Mouse (Mus musculus) neural tube, embryonic 14.5 days (tissue): ENCODE data around the gene Bbs2. TPM values are rescaled to one million over a fixed set of nuclear protein-coding genes. Genes with fewer than 3 reads are reported as not detected.

Experiments
- ATAC-seq: fragments of 200-750 bp; cut with Nextera tagmentation; 2 replicates; pipeline ENCODE4 v1.8.0; 2017; ENCODE audit warnings: low read depth, mild to moderate bottlenecking, moderate TSS enrichment, moderate library complexity
- H3K27ac ChIP-seq: fragments of 300-500 bp; sonication (generic); 2 replicates; pipeline ENCODE4 v1.5.1; 2014; ENCODE audit warnings: low read depth, mild to moderate bottlenecking, control low read depth, low read length, moderate library complexity, mixed read lengths
- H3K27me3 ChIP-seq: fragments of 300-500 bp; sonication (generic); 2 replicates; pipeline ENCODE4 v1.6.1; 2014; ENCODE audit warnings: low read length; ENCODE audit not compliant: control insufficient read depth, insufficient read depth
- H3K36me3 ChIP-seq: fragments of 300-500 bp; sonication (generic); 2 replicates; pipeline ENCODE4 v1.6.1; 2014; ENCODE audit warnings: low read length, mixed read lengths; ENCODE audit not compliant: control insufficient read depth, insufficient read depth
- H3K4me1 ChIP-seq: fragments of 300-500 bp; sonication (generic); 2 replicates; pipeline ENCODE4 v1.6.1; 2014; ENCODE audit warnings: low read length; ENCODE audit not compliant: control insufficient read depth, insufficient read depth
- H3K4me2 ChIP-seq: fragments of 300-500 bp; sonication (generic); 2 replicates; pipeline ENCODE4 v1.6.1; 2014; ENCODE audit warnings: mild to moderate bottlenecking, low read depth, low read length, control low read depth
- H3K4me3 ChIP-seq: fragments of 300-500 bp; sonication (generic); 2 replicates; pipeline ENCODE4 v1.5.1; 2014; ENCODE audit warnings: low read depth, low read length, control low read depth, mixed read lengths
- H3K9ac ChIP-seq: fragments of 300-500 bp; sonication (generic); replicated peaks from 2 replicates; pipeline ENCODE4 v1.6.1; 2014; ENCODE audit warnings: low read depth, mild to moderate bottlenecking, control low read depth, low read length, mixed read lengths
- H3K9me3 ChIP-seq: fragments of 300-500 bp; sonication (generic); 2 replicates; pipeline ENCODE4 v1.6.1; 2016; ENCODE audit warnings: low read length; ENCODE audit not compliant: control insufficient read depth
- WGBS: fragments of 180-500 bp; shearing (Covaris S2); extraction: QIAGEN DNeasy Blood & Tissue Kit; methylation state at CpG from one replicate; pipeline ENCODE4 v1.1.7; 2014; 5-methylcytosine and 5-hydroxymethylcytosine counted together
- polyA plus RNA-seq: library from polyadenylated mRNA; unstranded; fragments of >200 nt; fragmentation: Nextera tagmentation; extraction: Ambion mirVana; gene quantifications from 2 replicates; pipeline ENCODE4 v1.2.1, GENCODE M21; 2014

Gene Bbs2
- polyA plus RNA-seq, 1 experiment from 2014 or later = 22.8 TPM

DNA sequence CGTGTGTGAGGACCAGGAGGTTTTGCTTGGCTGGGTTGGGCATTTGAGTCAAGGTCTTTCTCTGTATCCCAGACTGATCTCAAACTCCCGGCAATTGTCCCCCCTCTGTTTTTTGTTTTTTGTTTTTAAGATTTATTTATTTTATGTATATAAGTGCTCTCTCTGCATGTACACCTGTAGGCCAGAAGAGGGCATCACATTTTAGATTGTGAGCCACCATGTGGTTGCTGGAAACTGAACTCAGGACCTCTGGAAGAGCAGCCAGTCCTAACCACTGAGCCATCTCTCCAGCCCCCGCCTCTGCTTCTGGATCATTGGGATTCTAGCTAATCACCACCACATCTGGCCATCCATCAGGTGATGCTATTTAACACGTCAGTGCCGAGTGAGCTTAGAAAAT is 11.1 kb upstream of the Bbs2 start:
- H3K4me2 ChIP-seq = no peak overlapping the region
- 71% methylated on average over 5 of the region's 5 CpGs for WGBS
- ATAC-seq = no peak

DNA sequence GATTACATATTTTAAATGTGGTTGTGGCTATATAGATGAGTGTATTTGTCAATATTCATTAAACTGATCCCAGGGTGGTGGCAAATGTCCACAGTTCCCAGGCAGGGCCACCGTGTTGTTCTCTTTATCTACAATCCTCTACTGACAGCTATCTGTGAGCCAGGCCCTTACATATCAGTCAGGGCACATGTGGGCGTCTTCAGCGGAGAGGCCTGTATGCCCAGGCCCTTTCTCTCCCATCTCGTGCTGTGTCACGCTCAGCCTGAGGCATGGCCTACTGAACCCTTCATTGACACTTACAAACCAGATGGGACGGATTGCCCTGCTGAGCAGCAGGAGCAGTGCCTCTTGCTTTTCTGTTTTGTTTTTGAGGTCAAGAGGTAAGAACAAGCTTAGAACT is 10.7 kb upstream of the Bbs2 start:
- no peak overlapping the region for H3K27ac ChIP-seq
- no peaks in the 10 kb centered on the region for H3K9me3 ChIP-seq
- H3K4me3 ChIP-seq = no peak overlapping the region
- H3K4me1 ChIP-seq = no peaks in the 10 kb centered on the region
- no peak for ATAC-seq
- WGBS = 81% methylated on average over 6 of the region's 6 CpGs
- H3K36me3 ChIP-seq = no peaks in the 10 kb centered on the region
- H3K9ac ChIP-seq = no peak overlapping the region
- H3K27me3 ChIP-seq = no peaks in the 10 kb centered on the region
- no peak overlapping the region for H3K4me2 ChIP-seq

More for the DNA sequence above, 11.1 kb upstream of the Bbs2 start:
- H3K4me1 ChIP-seq = no peaks in the 10 kb centered on the region
- H3K4me3 ChIP-seq = no peak overlapping the region
- no peak overlapping the region for H3K9ac ChIP-seq
- no peaks in the 10 kb centered on the region for H3K27me3 ChIP-seq
- H3K9me3 ChIP-seq = no peaks in the 10 kb centered on the region
- no peak overlapping the region for H3K27ac ChIP-seq
- no peaks in the 10 kb centered on the region for H3K36me3 ChIP-seq

DNA sequence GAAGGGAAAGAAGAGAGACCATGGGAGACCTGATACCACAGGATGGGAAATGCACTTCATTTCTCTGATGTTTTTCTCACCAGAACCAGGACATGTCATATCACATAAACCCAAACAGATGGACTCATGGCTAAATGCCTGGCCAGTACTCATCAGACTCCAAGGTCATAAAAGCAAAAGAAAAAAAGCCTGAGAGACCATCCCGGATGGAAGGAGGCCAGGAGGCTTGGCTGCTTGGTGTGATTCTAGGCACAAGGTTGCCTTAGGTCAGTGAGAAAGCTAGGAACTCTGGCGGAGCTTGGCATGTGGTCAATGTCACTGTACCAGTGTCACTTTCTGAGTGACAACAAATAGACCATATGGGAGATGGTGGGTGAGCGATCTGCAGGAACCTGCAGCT is 9.1 kb upstream of the Bbs2 start:
- no peak for ATAC-seq
- Histone ChIP-seq H3K4me1 (no peaks in the 10 kb centered on the region), H3K9ac (no peak overlapping the region), H3K36me3 (no peaks in the 10 kb centered on the region), H3K4me3 (no peak overlapping the region), H3K27me3 (no peaks in the 10 kb centered on the region), H3K4me2 (no peak overlapping the region), H3K9me3 (no peaks in the 10 kb centered on the region), H3K27ac (no peak overlapping the region)
- 87% methylated on average over 3 of the region's 3 CpGs for WGBS

DNA sequence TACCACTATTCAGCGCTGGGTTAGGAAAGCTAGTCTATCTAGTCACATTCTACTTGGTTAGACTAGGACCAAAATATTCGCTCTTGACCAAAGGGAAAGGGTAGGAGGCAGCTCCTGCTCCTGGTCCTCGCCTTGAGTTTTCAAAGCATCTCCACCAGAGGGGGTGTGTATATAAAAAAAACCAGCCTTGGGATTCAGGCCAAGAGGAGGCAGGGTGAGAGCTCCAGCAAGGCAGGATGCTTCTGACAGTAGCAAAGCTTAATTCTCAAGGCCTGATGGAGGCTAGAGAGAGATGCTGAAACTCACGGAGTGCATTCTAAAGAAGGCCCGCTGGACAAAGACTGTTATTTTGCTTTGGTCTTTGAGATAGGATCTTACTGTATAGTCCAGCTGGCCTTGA is 5.4 kb upstream of the Bbs2 start:
- H3K27ac ChIP-seq = no peak overlapping the region
- WGBS = 57% methylated on average over 5 of the region's 5 CpGs
- H3K27me3 ChIP-seq = no peaks in the 10 kb centered on the region
- H3K9ac ChIP-seq = no peak overlapping the region
- no peaks in the 10 kb centered on the region for H3K36me3 ChIP-seq
- no peak for ATAC-seq
- no peaks in the 10 kb centered on the region for H3K9me3 ChIP-seq
- H3K4me1 ChIP-seq = 0 out of 2 replicates have a peak, but pooled peaks cover under 1% of the 10 kb centered on the region
- H3K4me2 ChIP-seq = no peak overlapping the region
- no peak overlapping the region for H3K4me3 ChIP-seq

DNA sequence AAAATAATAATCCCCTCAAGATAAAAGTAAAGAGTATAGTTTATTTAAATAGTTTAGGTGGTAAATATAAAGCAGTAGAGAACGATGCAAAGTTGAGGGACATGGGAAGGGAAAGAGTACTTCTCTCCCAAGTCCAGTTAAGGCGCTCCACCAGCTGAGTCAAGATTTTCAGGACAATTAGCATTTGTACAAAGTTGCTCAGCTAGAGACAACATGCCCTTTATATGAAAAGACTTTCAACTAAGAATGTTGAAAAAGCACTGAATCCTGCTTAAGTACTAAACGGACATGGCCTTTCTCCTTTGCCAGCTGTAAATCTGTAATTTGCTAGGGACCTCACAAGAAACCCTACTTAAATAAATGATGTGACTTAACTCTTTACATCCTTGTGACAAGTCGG is 268 bp upstream of the Bbs2 start:
- Histone ChIP-seq H3K4me3 (peak overlapping the region; percentile 44), H3K9ac (no peak overlapping the region; the same call in 1 of the 2 replicates), H3K9me3 (no peaks in the 10 kb centered on the region), H3K4me1 (peaks cover 7% of the 10 kb centered on the region; the same call in 1 of the 2 replicates), H3K4me2 (peak overlapping the region; percentile 55), H3K27ac (peak overlapping the region; percentile 93), H3K36me3 (no peaks in the 10 kb centered on the region), H3K27me3 (no peaks in the 10 kb centered on the region)
- ATAC-seq = no peak
- WGBS = 18% methylated on average over 4 of the region's 4 CpGs

DNA sequence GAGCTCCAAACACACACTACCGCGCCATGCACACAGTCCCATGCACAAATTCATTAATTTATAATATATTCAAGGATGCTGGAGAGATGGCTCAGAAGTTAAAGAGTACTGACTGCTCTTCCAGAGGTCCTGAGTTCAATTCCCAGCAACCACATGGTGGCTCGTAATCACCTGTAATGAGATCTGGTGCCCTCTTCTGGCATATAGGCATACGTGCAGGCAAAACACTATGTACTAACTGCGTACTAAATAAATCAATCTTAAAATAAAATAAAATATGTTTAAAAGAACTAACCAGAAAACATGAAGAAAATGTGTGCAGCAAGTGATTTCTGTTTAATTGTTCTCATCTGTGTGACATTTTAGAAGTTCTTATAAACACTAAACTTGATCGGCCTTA is 4.4 kb downstream of the Bbs2 start:
- H3K27me3 ChIP-seq = no peaks in the 10 kb centered on the region
- WGBS = 80% methylated on average over 6 of the region's 6 CpGs
- H3K9me3 ChIP-seq = no peaks in the 10 kb centered on the region
- no peak overlapping the region for H3K27ac ChIP-seq
- no peak overlapping the region for H3K4me3 ChIP-seq
- H3K9ac ChIP-seq = no peak overlapping the region
- H3K4me1 ChIP-seq = peaks cover 7% of the 10 kb centered on the region; the same call in 1 of the 2 replicates
- H3K36me3 ChIP-seq = 0 out of 2 replicates have a peak, but pooled peaks cover under 1% of the 10 kb centered on the region
- ATAC-seq = no peak
- no peak overlapping the region for H3K4me2 ChIP-seq

DNA sequence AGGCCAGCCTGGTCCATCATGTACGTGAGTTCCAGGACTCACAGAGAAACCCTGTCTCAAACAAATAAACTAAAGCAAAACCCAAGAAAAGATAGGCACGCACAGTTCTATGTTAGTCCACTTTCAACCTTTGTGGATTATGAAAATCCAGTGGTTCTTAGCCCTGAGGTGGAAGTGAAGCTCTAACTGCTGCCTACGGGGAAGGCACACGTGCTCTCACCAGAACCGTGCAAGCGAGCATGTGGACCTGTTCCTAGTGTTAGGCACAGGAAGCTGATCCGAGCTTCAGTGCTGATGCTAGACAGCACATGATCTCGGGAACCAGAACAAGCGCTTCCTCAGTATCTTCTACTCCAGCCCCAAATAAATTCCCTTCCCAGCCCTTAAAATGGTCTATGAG is 5.9 kb downstream of the Bbs2 start:
- Histone ChIP-seq H3K4me2 (no peak overlapping the region), H3K4me1 (0 out of 2 replicates have a peak, but pooled peaks cover 3% of the 10 kb centered on the region), H3K27ac (no peak overlapping the region), H3K27me3 (no peaks in the 10 kb centered on the region), H3K9me3 (no peaks in the 10 kb centered on the region), H3K4me3 (no peak overlapping the region), H3K36me3 (peaks cover 6% of the 10 kb centered on the region; the same call in 1 of the 2 replicates), H3K9ac (no peak overlapping the region)
- ATAC-seq = no peak
- 86% methylated on average over 9 of the region's 9 CpGs for WGBS

DNA sequence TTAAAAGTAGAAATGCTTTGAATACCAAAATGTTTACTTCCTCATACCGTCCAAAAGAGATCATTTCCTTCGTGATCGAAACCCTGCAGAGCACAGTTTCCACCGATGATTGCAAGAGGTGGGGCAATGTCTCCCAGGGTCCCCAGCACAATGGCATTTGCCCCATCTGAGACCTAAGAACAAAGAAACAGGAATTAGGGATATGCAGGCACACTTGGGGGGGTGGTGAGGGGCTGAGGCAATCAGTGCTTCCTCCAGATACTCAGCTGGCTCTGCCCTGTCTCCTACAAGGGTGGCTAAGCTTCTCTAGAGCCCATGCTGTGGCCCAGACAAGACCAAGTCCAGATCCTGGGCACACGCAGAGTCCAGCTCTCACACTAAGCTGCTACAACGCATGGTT is 9.0 kb downstream of the Bbs2 start:
- Histone ChIP-seq H3K4me1 (no peaks in the 10 kb centered on the region), H3K4me2 (no peak overlapping the region), H3K9ac (no peak overlapping the region), H3K36me3 (peaks cover 7% of the 10 kb centered on the region), H3K9me3 (no peaks in the 10 kb centered on the region), H3K27me3 (no peaks in the 10 kb centered on the region), H3K4me3 (no peak overlapping the region), H3K27ac (no peak overlapping the region)
- WGBS = 70% methylated on average over 6 of the region's 6 CpGs
- ATAC-seq = no peak

DNA sequence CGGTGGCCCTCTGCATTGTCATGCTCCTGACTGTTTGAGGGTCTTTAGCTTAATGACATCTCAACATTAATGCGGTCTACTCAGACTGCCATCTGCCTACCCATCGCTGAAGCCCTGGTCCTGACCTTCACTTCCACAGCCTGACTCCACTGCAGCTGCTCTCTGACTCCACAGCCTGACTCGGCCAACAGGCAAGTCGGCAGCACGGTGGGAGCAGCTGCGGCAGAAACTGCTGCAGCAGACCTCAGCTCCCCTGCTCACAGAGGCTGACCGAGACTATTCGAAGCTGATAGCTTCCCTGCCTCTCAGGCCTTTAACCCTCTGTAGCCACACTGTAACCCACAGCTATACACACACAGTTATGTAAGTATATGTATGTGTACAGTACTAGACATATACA is 10.8 kb downstream of the Bbs2 start:
- WGBS = 73% methylated on average over 9 of the region's 9 CpGs

More for the DNA sequence above, 10.8 kb downstream of the Bbs2 start:
- Histone ChIP-seq H3K4me2 (no peak overlapping the region), H3K4me3 (no peak overlapping the region), H3K9me3 (no peaks in the 10 kb centered on the region), H3K9ac (no peak overlapping the region), H3K36me3 (peaks cover 10% of the 10 kb centered on the region), H3K27me3 (no peaks in the 10 kb centered on the region), H3K4me1 (no peaks in the 10 kb centered on the region), H3K27ac (no peak overlapping the region)
- ATAC-seq = no peak
